Mouse (Mus musculus): ENCODE measurements around the gene D10Wsu102e.
"Not testable (repeated sequence)": the region's sequence is repeated elsewhere in the genome, so short reads cannot be mapped to it uniquely, and the experiment has no call there.

Gene D10Wsu102e

GRCm38 (mm10) chr10:83385330-83385910 lies 25.4 kb downstream of the D10Wsu102e start:
- DNase-seq (ENCODE audit: low spot score in 2 of 2), result no peak

- DNase-seq (ENCODE audit: low spot score in 2 of 2), result no peak
Observed at GRCm38 (mm10) chr10:83397336-83397735, 37.3 kb downstream of the D10Wsu102e start.

- not testable (repeated sequence) for DNase-seq (ENCODE audit: low spot score in 2 of 2)
Observed at GRCm38 (mm10) chr10:83400896-83401295, 40.9 kb downstream of the D10Wsu102e start.

GRCm38 (mm10) chr10:83405031-83405430 lies 45.0 kb downstream of the D10Wsu102e start:
- DNase-seq (ENCODE audit: low spot score in 2 of 2), result no peak

- no peak for DNase-seq (ENCODE audit: low spot score in 2 of 2)
Observed at GRCm38 (mm10) chr10:83405711-83406110, 45.7 kb downstream of the D10Wsu102e start.

- DNase-seq (ENCODE audit: low spot score in 2 of 2), result no peak
Observed at GRCm38 (mm10) chr10:83407141-83407540, 47.1 kb downstream of the D10Wsu102e start.

- DNase-seq (ENCODE audit: low spot score in 2 of 2), result not testable (repeated sequence)
Observed at GRCm38 (mm10) chr10:83418466-83418865, 58.4 kb downstream of the D10Wsu102e start.

GRCm38 (mm10) chr10:83448582-83448981 lies 88.6 kb downstream of the D10Wsu102e start:
- DNase-seq (ENCODE audit: low spot score in 2 of 2), result no peak

- no peak for DNase-seq (ENCODE audit: low spot score in 2 of 2)
Observed at GRCm38 (mm10) chr10:83457531-83457930, 97.5 kb downstream of the D10Wsu102e start.

- DNase-seq (ENCODE audit: low spot score in 2 of 2), result no peak
Observed at GRCm38 (mm10) chr10:83475226-83475625, 115.2 kb downstream of the D10Wsu102e start.

- peak; percentile 15 to 34 for DNase-seq (ENCODE audit: low spot score in 2 of 2)
Observed at GRCm38 (mm10) chr10:83477286-83477685, 117.3 kb downstream of the D10Wsu102e start.

GRCm38 (mm10) chr10:83490506-83490905 lies 130.5 kb downstream of the D10Wsu102e start:
- DNase-seq (ENCODE audit: low spot score in 2 of 2), result no peak

GRCm38 (mm10) chr10:83497321-83497720 lies 137.3 kb downstream of the D10Wsu102e start:
- DNase-seq (ENCODE audit: low spot score in 2 of 2), result no peak

GRCm38 (mm10) chr10:83508962-83509660 lies 149.1 kb downstream of the D10Wsu102e start:
- peak; percentile 24 to 39 for DNase-seq (ENCODE audit: low spot score in 2 of 2)

- no peak for DNase-seq (ENCODE audit: low spot score in 2 of 2)
Observed at GRCm38 (mm10) chr10:83511304-83511703, 151.3 kb downstream of the D10Wsu102e start.

- no peak for DNase-seq (ENCODE audit: low spot score in 2 of 2)
Observed at GRCm38 (mm10) chr10:83513736-83514135, 153.7 kb downstream of the D10Wsu102e start.

GRCm38 (mm10) chr10:83520990-83521389 lies 161.0 kb downstream of the D10Wsu102e start:
- no peak for DNase-seq (ENCODE audit: low spot score in 2 of 2)

GRCm38 (mm10) chr10:83524238-83524637 lies 164.2 kb downstream of the D10Wsu102e start:
- not testable (repeated sequence) for DNase-seq (ENCODE audit: low spot score in 2 of 2)

- no peak for DNase-seq (ENCODE audit: low spot score in 2 of 2)
Observed at GRCm38 (mm10) chr10:83530384-83530967, 170.5 kb downstream of the D10Wsu102e start.

GRCm38 (mm10) chr10:83533258-83533909 lies 173.4 kb downstream of the D10Wsu102e start:
- peak; percentile 70 to 76 for DNase-seq (ENCODE audit: low spot score in 2 of 2)

GRCm38 (mm10) chr10:83533910-83534283 lies 173.9 kb downstream of the D10Wsu102e start, which contains the start of gene Aldh1l2:
TSS of gene Aldh1l2 (minus strand) at chr10:83534140.
- peak; percentile 22 to 39 for DNase-seq (ENCODE audit: low spot score in 2 of 2)

- DNase-seq (ENCODE audit: low spot score in 2 of 2), result no peak
Observed at GRCm38 (mm10) chr10:83536436-83536835, 176.4 kb downstream of the D10Wsu102e start.
